Mouse (Mus musculus): ENCODE measurements around the gene Cc2d1a.

DNA sequence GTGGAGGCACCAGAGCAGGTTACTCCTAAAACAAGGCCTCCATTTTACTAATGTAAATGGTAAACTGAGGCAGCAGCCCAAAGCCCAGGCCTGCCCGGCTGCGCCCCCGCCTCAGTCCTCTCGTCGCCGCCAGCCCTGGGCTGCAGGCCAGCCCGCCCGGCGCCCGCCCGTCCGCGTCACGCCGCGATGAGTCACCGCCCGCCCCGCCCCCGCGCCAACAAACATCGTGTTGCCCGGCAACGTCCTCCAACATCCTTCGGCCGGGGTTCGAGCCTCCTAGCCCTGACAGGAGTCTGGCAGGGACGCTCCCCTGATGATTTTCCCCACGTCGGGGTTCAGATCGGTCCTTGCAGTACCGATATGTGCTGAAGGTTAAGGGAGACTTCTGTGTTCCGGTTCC is 44.8 kb upstream of the Cc2d1a start:
- TF ChIP-seq CTCF (IDR thresholded peaks at IDR 0.05) (no peak), POLR2A (IDR thresholded peaks at IDR 0.05; ENCODE audit: insufficient read depth, low read depth, low read length) (no peak; the same call in 1 of the 2 replicates)

Data from heart, adult 2 months (tissue).